Mouse (Mus musculus) heart, postnatal 0 days (tissue): ENCODE measurements around the gene Rps17. TPM values are rescaled to one million over a fixed set of nuclear protein-coding genes. Genes with fewer than 3 reads are reported as not detected.

Experiments
- ATAC-seq: fragments of 200-750 bp; cut with Nextera tagmentation; 2 replicates; pipeline ENCODE4 v1.8.0; 2017; ENCODE audit warnings: low read depth, moderate number of reproducible peaks, moderate library complexity; ENCODE audit not compliant: insufficient read depth
- DNase-seq: peaks from one replicate; pipeline ENCODE4 v3.0.0-alpha.2; 2016; ENCODE audit warnings: low spot score
- H3K27ac ChIP-seq: fragments of 300-500 bp; sonication (generic); 2 replicates; pipeline ENCODE4 v1.5.1; 2014; ENCODE audit warnings: low read depth, mild to moderate bottlenecking
- H3K27me3 ChIP-seq: fragments of 300-500 bp; sonication (generic); 2 replicates; pipeline ENCODE4 v1.6.1; 2014; ENCODE audit warnings: low read length, mixed read lengths; ENCODE audit not compliant: control insufficient read depth, insufficient read depth
- H3K36me3 ChIP-seq: fragments of 300-500 bp; sonication (generic); replicated peaks from 2 replicates; pipeline ENCODE4 v1.6.1; 2014; ENCODE audit warnings: low read length, mixed read lengths; ENCODE audit not compliant: control insufficient read depth, insufficient read depth
- H3K4me1 ChIP-seq: fragments of 300-500 bp; sonication (generic); 2 replicates; pipeline ENCODE4 v1.6.1; 2014; ENCODE audit warnings: antibody characterized with exemption; ENCODE audit not compliant: control insufficient read depth, insufficient read depth
- H3K4me2 ChIP-seq: fragments of 300-500 bp; sonication (generic); 2 replicates; pipeline ENCODE4 v1.6.1; 2014; ENCODE audit warnings: low read depth, mild to moderate bottlenecking, low read length, moderate library complexity
- H3K4me3 ChIP-seq: fragments of 300-500 bp; sonication (generic); 2 replicates; pipeline ENCODE4 v1.5.1; 2014; ENCODE audit warnings: low read depth, low read length
- H3K9ac ChIP-seq: fragments of 300-500 bp; sonication (generic); replicated peaks from 2 replicates; pipeline ENCODE4 v1.6.1; 2014; ENCODE audit warnings: low read depth, low read length, mixed read lengths
- H3K9me3 ChIP-seq: fragments of 300-500 bp; sonication (generic); replicated peaks from 2 replicates; pipeline ENCODE4 v1.6.1; 2016; ENCODE audit warnings: low read length; ENCODE audit not compliant: control insufficient read depth
- CTCF ChIP-seq: IDR thresholded peaks from 2 replicates; pipeline ENCODE4 v1.5.1; 2016; ENCODE audit warnings: antibody characterized with exemption, control low read depth, low read depth
- EP300 ChIP-seq: IDR thresholded peaks from 2 replicates; pipeline ENCODE4 v1.6.1; 2016; ENCODE audit warnings: antibody characterized with exemption, low read depth
- WGBS: fragments of 180-500 bp; shearing (Covaris S2); extraction: QIAGEN DNeasy Blood & Tissue Kit; methylation state at CpG from one replicate; pipeline ENCODE4 v1.1.7; 2014; 5-methylcytosine and 5-hydroxymethylcytosine counted together
- polyA plus RNA-seq: library from polyadenylated mRNA; unstranded; fragments of >200 nt; fragmentation: Nextera tagmentation; extraction: Ambion mirVana; gene quantifications from 2 replicates; pipeline ENCODE4 v1.2.1, GENCODE M21; 2015
- total RNA-seq: library from RNA; depleted of rRNA; stranded (reverse); fragments of >200 nt; gene quantifications from 2 replicates; pipeline ENCODE4 v1.2.3, GENCODE M21; 2014; ENCODE audit warnings: low replicate concordance

The Rps17 gene
- total and polyA plus RNA-seq, 2 experiments from 2014 or later, result 593 to 860 TPM

- Histone ChIP-seq H3K4me1 (no peaks in the 10 kb centered on the region), H3K27ac (no peak overlapping the region), H3K27me3 (no peaks in the 10 kb centered on the region), H3K4me3 (no peak overlapping the region), H3K36me3 (peaks cover 12% of the 10 kb centered on the region), H3K4me2 (no peak overlapping the region), H3K9ac (no peak overlapping the region), H3K9me3 (no peaks in the 10 kb centered on the region)
- WGBS, result 87% methylated on average over 6 of the region's 6 CpGs
- ATAC-seq (no peak), DNase-seq (no peak)
- TF ChIP-seq EP300 (no peak), CTCF (no peak)
These were observed 25.3 kb downstream of the Rps17 start for GRCm38 (mm10) chr7:81319749-81320148.

DNA sequence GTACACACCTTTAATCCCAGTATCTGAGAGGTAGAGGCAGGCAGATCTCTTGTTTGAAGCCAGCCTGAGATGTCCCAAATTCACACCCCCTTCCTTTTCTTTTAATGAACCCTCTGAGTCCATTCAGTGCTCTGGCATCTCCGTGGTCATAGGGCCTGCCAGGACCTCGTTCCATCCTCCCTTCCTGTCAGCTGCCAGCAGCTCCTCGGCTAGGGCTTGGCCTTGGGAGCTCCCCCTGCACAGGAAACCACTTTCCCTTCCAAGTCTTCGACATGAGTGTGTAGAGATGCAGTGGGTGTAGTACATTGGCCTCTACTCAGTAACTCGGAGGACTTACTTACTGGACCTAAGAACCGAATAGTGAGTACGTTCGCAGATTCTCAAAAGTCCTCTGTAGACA is 29.5 kb downstream of the Rps17 start:
- WGBS, result 48% methylated on average over 8 of the region's 8 CpGs
- no peaks in the 10 kb centered on the region for H3K9me3 ChIP-seq
- no peak overlapping the region for H3K4me2 ChIP-seq
- no peak overlapping the region for H3K27ac ChIP-seq
- 0 out of 2 replicates have a peak, but pooled peaks cover 3% of the 10 kb centered on the region for H3K36me3 ChIP-seq
- H3K9ac ChIP-seq, result no peak overlapping the region
- H3K4me3 ChIP-seq, result no peak overlapping the region
- H3K4me1 ChIP-seq, result no peaks in the 10 kb centered on the region
- ATAC-seq, result no peak; the same call in 1 of the 2 replicates
- no peak for DNase-seq
- TF ChIP-seq CTCF, result no peak
- TF ChIP-seq EP300, result no peak
- H3K27me3 ChIP-seq, result no peaks in the 10 kb centered on the region

DNA sequence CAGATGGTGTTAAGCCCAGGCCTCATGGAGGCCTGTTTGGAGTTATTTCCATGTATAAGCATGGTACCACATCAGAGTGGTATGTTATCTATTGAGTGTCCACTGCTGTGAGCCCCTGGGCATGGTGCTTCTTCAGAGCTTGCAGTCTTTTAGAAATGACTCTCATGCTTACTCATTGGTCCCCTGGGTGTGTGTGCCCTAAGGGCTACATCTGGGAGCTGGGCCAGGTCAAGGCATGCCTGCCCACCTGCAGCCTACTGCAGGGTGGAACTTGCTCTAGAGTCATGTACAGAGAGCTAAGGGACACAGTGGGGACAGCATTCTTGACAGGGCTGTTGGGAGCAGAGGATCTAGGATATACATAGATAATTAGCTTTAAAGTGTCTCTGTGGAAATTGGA is 33.5 kb downstream of the Rps17 start:
- Histone ChIP-seq H3K27ac (no peak overlapping the region), H3K9ac (no peak overlapping the region), H3K36me3 (no peaks in the 10 kb centered on the region), H3K4me3 (no peak overlapping the region), H3K9me3 (no peaks in the 10 kb centered on the region), H3K4me1 (no peaks in the 10 kb centered on the region), H3K27me3 (no peaks in the 10 kb centered on the region), H3K4me2 (no peak overlapping the region)
- DNase-seq (no peak), ATAC-seq (no peak)
- TF ChIP-seq CTCF, result no peak
- TF ChIP-seq EP300, result no peak

DNA sequence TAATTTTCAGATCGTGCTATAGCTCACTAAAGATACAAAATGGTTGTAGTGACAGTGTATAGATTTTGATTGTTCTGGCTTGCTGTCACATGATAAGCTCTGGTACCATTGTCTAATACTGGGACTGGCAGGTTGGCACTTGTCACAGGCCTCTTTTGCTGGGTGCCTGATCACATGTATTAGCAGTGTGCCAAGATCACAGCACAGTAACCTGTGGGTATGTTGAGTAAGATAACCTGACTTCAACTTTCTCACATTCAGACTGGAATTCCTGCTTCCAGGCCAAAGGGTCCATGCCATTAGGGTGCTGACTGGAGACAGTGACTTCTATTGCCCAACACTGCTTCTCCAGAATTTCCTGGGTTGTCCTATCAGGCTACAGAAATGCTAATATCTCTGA is 33.9 kb downstream of the Rps17 start:
- DNase-seq, result no peak
- H3K4me2 ChIP-seq, result no peak overlapping the region
- H3K36me3 ChIP-seq, result no peaks in the 10 kb centered on the region
- no peaks in the 10 kb centered on the region for H3K27me3 ChIP-seq
- H3K27ac ChIP-seq, result no peak overlapping the region
- no peak for ATAC-seq
- no peaks in the 10 kb centered on the region for H3K4me1 ChIP-seq
- H3K9ac ChIP-seq, result no peak overlapping the region
- no peaks in the 10 kb centered on the region for H3K9me3 ChIP-seq
- WGBS, result 88% methylated on average over 1 of the region's 1 CpGs
- no peak overlapping the region for H3K4me3 ChIP-seq
- TF ChIP-seq EP300 (no peak), CTCF (no peak)

GRCm38 (mm10) chr7:81309247-81309646 is 35.8 kb downstream of the Rps17 start:
- no peaks in the 10 kb centered on the region for H3K36me3 ChIP-seq
- WGBS, result 66% methylated on average over 6 of the region's 6 CpGs
- H3K4me1 ChIP-seq, result no peaks in the 10 kb centered on the region
- TF ChIP-seq CTCF (no peak), EP300 (no peak)
- no peak for DNase-seq
- H3K9me3 ChIP-seq, result no peaks in the 10 kb centered on the region
- no peak for ATAC-seq
- H3K9ac ChIP-seq, result no peak overlapping the region
- H3K27ac ChIP-seq, result no peak overlapping the region
- H3K4me2 ChIP-seq, result no peak overlapping the region
- H3K4me3 ChIP-seq, result no peak overlapping the region
- no peaks in the 10 kb centered on the region for H3K27me3 ChIP-seq

GRCm38 (mm10) chr7:81307735-81308134 is 37.3 kb downstream of the Rps17 start:
- no peak overlapping the region for H3K4me3 ChIP-seq
- no peaks in the 10 kb centered on the region for H3K27me3 ChIP-seq
- H3K4me1 ChIP-seq, result no peaks in the 10 kb centered on the region
- no peak for DNase-seq
- H3K36me3 ChIP-seq, result no peaks in the 10 kb centered on the region
- WGBS, result 83% methylated on average over 8 of the region's 8 CpGs
- H3K27ac ChIP-seq, result no peak overlapping the region
- H3K4me2 ChIP-seq, result no peak overlapping the region
- H3K9me3 ChIP-seq, result no peaks in the 10 kb centered on the region
- no peak for ATAC-seq
- no peak overlapping the region for H3K9ac ChIP-seq
- TF ChIP-seq EP300 (no peak), CTCF (no peak)
